ENCODE assay signal across 27 mouse cellular contexts in the genomic region with DNA sequence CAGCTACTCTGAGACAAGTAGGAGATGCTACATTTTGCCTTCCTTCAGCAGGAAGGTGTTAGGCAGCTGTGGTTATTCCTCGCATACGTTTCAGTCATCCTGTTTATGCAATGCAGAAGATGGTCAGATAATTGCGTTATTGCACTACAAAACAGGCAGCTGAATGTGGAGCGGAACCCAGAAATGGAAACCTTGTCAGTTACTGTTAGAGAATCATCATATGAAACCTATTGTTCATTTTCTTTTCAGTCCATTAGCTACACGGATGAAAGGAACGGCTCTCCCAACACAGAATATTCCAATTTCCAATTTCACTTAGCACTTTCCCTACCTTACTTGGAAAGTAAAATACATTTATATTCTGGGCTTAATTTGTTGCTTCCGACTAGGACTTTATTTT.
DNase-seq lines count a peak whose midpoint lies in the region; ATAC-seq and TF ChIP-seq lines count a peak whose summit lies in the region.
"Had no signal": no experiment of that assay in that cellular context is flagged by ENCODE, and none has a peak within 500 bp of the region (broad histone marks: within the 10 kb centered on the region; RNA-seq: fewer than 3 reads in every experiment).

No protein-coding gene starts in this region.

- H3K79me2 ChIP-seq in heart, adult 2 months (replicated peaks; ENCODE audit: control insufficient read depth, insufficient read depth, low read length), result no peaks in the 10 kb centered on the region

- ATAC-seq in megakaryocyte, adult 5-6 weeks (ENCODE audit: poor library complexity, severe bottlenecking), result peak; percentile 21
- ATAC-seq in midbrain, embryonic 14.5 days (ENCODE audit: low FRiP score, low TSS enrichment), result no peak
- ATAC-seq: CD4-positive, CD25-positive, alpha-beta regulatory T cell, adult 4 months; forebrain, embryonic 14.5 days; forebrain, embryonic 16.5 days had no signal

- H3K27me3 ChIP-seq in kidney, adult 2 months (replicated peaks; ENCODE audit: control insufficient read depth, insufficient read depth, low read length), result no peaks in the 10 kb centered on the region; the same call in 1 of the 2 replicates
- H3K27me3 ChIP-seq in heart, adult 2 months (ENCODE audit: control insufficient read depth, insufficient read depth, low read length), result no peaks in the 10 kb centered on the region
- H3K27me3 ChIP-seq in midbrain, embryonic 14.5 days (ENCODE audit: control insufficient read depth, insufficient read depth, low read length), result no peaks in the 10 kb centered on the region
- H3K27me3 ChIP-seq: CH12.LX; embryonic facial prominence, embryonic 13.5 days; embryonic facial prominence, embryonic 15.5 days; forebrain, embryonic 12.5 days had no signal

- no peak overlapping the region for H3K9ac ChIP-seq in heart, adult 2 months (ENCODE audit: low read depth, low read length)
- no peak overlapping the region for H3K9ac ChIP-seq in midbrain, embryonic 14.5 days (replicated peaks; ENCODE audit: low read length)
- H3K9ac ChIP-seq: embryonic facial prominence, embryonic 13.5 days; embryonic facial prominence, embryonic 15.5 days; forebrain, embryonic 12.5 days had no signal

- 0 out of 2 replicates have a peak, but pooled peaks cover 2% of the 10 kb centered on the region for H3K9me3 ChIP-seq in midbrain, embryonic 14.5 days (ENCODE audit: control insufficient read depth, low read length)
- H3K9me3 ChIP-seq: embryonic facial prominence, embryonic 13.5 days; embryonic facial prominence, embryonic 15.5 days; forebrain, embryonic 10.5 days; forebrain, embryonic 12.5 days had no signal

- DNase-seq in Muller cell, postnatal 12 days (ENCODE audit: inconsistent ontology term), result peak; percentile 45
- DNase-seq in retina, embryonic 14.5 days (ENCODE audit: low spot score), result peak; percentile 69
- no peak for DNase-seq in kidney, adult 2 months
- no peak for DNase-seq in heart, adult 2 months
- no peak for DNase-seq in midbrain, embryonic 14.5 days
- DNase-seq: adrenal gland, adult 2 months; adrenal gland, postnatal 10 days; adrenal gland, postnatal 25 days; B cell, adult 2 months; cerebellum, adult 11 months; cerebellum, adult 18-20 months; cerebellum, adult 8-10 months; cerebellum, adult 9-11 months; cerebellum, postnatal 14 days; cerebellum, postnatal 36 days; embryo, embryonic 11 days had no signal

- TF ChIP-seq CTCF in kidney, adult 2 months (conservative IDR thresholded peaks at IDR 0.05; ENCODE audit: insufficient read depth, insufficient read length, low read depth, low read length), result no peak
- no peak for TF ChIP-seq CTCF in heart, adult 2 months (IDR thresholded peaks at IDR 0.05)

- no peak for TF ChIP-seq EP300 in heart, adult 2 months (IDR thresholded peaks at IDR 0.05; ENCODE audit: insufficient read depth, low read depth, low read length)

- no peak overlapping the region for H3K4me2 ChIP-seq in midbrain, embryonic 14.5 days (ENCODE audit: low read length)
- H3K4me2 ChIP-seq: embryonic facial prominence, embryonic 13.5 days; embryonic facial prominence, embryonic 15.5 days; forebrain, embryonic 12.5 days had no signal

- no peaks in the 10 kb centered on the region for H3K36me3 ChIP-seq in kidney, adult 2 months (ENCODE audit: control insufficient read depth, insufficient read depth, low read length)
- H3K36me3 ChIP-seq in heart, adult 2 months (ENCODE audit: control insufficient read depth, insufficient read depth, low read length), result no peaks in the 10 kb centered on the region
- H3K36me3 ChIP-seq in midbrain, embryonic 14.5 days (ENCODE audit: control insufficient read depth, insufficient read depth, low read length), result no peaks in the 10 kb centered on the region
- H3K36me3 ChIP-seq: embryonic facial prominence, embryonic 13.5 days; embryonic facial prominence, embryonic 15.5 days; forebrain, embryonic 10.5 days; forebrain, embryonic 12.5 days; G1E had no signal

- no peak overlapping the region for H3K27ac ChIP-seq in kidney, adult 2 months (ENCODE audit: insufficient read depth, low read depth, low read length)
- H3K27ac ChIP-seq in heart, adult 2 months, result no peak overlapping the region
- H3K27ac ChIP-seq in midbrain, embryonic 14.5 days (replicated peaks; ENCODE audit: low read depth, low read length), result no peak overlapping the region
- H3K27ac ChIP-seq: embryonic facial prominence, embryonic 13.5 days; embryonic facial prominence, embryonic 15.5 days; forebrain, embryonic 10.5 days; forebrain, embryonic 12.5 days had no signal

- WGBS in kidney, adult 2 months, result 89% methylated on average over 7 of the region's 7 CpGs
- WGBS in heart, adult 2 months, result 76% methylated on average over 7 of the region's 7 CpGs
- 81% methylated on average over 7 of the region's 7 CpGs for WGBS in midbrain, embryonic 14.5 days

- intact Hi-C loops in heart, adult 2 months (cut with DNase I), result no loop called here

- H3K4me3 ChIP-seq in kidney, adult 2 months (ENCODE audit: insufficient read depth, low read depth, low read length), result no peak overlapping the region
- no peak overlapping the region for H3K4me3 ChIP-seq in heart, adult 2 months
- no peak overlapping the region for H3K4me3 ChIP-seq in midbrain, embryonic 14.5 days (replicated peaks; ENCODE audit: low read depth, low read length)
- H3K4me3 ChIP-seq: embryonic facial prominence, embryonic 13.5 days; embryonic facial prominence, embryonic 15.5 days; erythroblast, embryonic 14.5 days; forebrain, embryonic 10.5 days; forebrain, embryonic 12.5 days had no signal

- no peak for TF ChIP-seq POLR2A in kidney, adult 2 months (IDR thresholded peaks at IDR 0.05; ENCODE audit: low read depth, low read length)
- no peak for TF ChIP-seq POLR2A in heart, adult 2 months (IDR thresholded peaks at IDR 0.05; ENCODE audit: insufficient read depth, low read depth, low read length)

- H3K4me1 ChIP-seq in kidney, adult 2 months (ENCODE audit: control insufficient read depth, insufficient read depth, low read length), result no peaks in the 10 kb centered on the region
- H3K4me1 ChIP-seq in heart, adult 2 months (ENCODE audit: control insufficient read depth, insufficient read depth, low read length), result no peaks in the 10 kb centered on the region
- H3K4me1 ChIP-seq in midbrain, embryonic 14.5 days (ENCODE audit: control insufficient read depth, insufficient read depth, low read length), result no peaks in the 10 kb centered on the region
- H3K4me1 ChIP-seq: embryonic facial prominence, embryonic 13.5 days; embryonic facial prominence, embryonic 15.5 days; forebrain, embryonic 10.5 days; forebrain, embryonic 12.5 days had no signal

Comparison
In these comparisons a context has a peak if more than half of its experiments do, and no peak if none do; other contexts are left out.
1. DNase-seq: peak in Muller cell, postnatal 12 days (single experiment) and retina, embryonic 14.5 days (single experiment); none in kidney, adult 2 months (single experiment), heart, adult 2 months (0 of 2) and midbrain, embryonic 14.5 days (single experiment).